Mouse (Mus musculus): ENCODE results near the gene Tbc1d9.

DNA sequence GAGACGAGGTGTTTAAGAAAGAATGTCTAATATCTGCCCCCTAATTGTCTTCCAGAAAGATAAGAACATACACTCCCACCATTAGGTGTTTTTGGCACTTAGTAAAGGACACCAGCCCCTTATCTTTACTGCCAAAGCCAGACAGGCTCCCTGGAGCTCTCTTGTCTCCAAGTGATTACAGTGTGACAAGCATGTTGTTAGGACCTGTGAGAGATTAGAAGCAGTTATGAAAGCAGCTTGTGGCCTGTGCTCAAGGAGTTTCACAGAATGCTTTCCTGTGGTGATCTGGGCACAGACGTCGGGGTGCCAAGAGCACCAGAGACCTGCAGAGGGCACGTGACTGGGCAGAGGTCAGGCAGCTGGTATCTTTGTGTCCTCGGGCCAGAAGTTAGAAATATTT is 49.9 kb downstream of the Tbc1d9 start:
- TF ChIP-seq CTCF (IDR thresholded peaks at IDR 0.05; ENCODE audit: borderline replicate concordance, control insufficient read depth, extremely low read depth, insufficient read depth, low read length, poor library complexity) (no peak), POLR2A (IDR thresholded peaks at IDR 0.05; ENCODE audit: control insufficient read depth, extremely low read depth, insufficient read depth, low read length, poor library complexity) (no peak)

Data from thymus, adult 2 months (tissue).